Mouse (Mus musculus) activated CD4-positive, CD25-positive, alpha-beta regulatory T cell, adult 9 weeks (primary cell): Measurements from ENCODE around the gene Cd82. TPM values are rescaled to one million over a fixed set of nuclear protein-coding genes. Genes with fewer than 3 reads are reported as not detected.

Experiments used
- polyA plus RNA-seq: library from polyadenylated mRNA; unstranded; fragments of 100-300 nt; shearing (Covaris generic); gene quantifications from one replicate; pipeline ENCODE4 v1.2.1, GENCODE M21; 2017

The Cd82 gene
- 798 TPM for polyA plus RNA-seq

DNA sequence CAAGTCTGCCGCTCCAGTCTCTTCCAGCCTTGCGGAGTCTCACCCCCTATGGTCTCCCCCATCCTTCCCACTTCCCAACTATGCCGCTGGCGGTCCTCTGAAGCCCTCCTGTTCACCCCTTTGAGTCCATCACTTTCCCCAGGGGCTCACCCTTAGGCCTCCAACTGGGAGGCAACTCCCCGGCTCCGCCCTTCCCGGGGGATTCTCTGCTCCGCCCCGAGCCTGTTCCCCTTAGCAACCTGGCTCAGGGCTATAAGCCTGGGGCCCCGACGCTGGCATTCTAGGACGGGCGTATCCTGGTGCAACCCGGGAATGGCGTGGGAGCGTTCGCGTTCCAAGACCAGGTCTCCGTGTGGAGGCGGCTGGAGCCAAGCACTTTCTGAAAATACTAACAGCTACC lies at the start of gene Cd82:
Gene Cd82, minus strand, starts transcription at position 381 of the 400 bp plus-strand sequence.

Other genes starting within 250 kb of the Cd82 start
- gene Tspan18, start 128.6 kb downstream of the Cd82 start, polyA plus RNA-seq, result 0.10 TPM
- not detected for gene Gm10803, start 97.4 kb upstream of the Cd82 start, polyA plus RNA-seq
- not detected for gene Alx4, start 179.2 kb upstream of the Cd82 start, polyA plus RNA-seq